Mouse (Mus musculus): ENCODE results near the gene Dhcr7. TPM values are rescaled to one million over a fixed set of nuclear protein-coding genes. Genes with fewer than 3 reads are reported as not detected.
A peak's percentile ranks its signal among the peaks of the same experiment; 100 is the strongest.

Gene Dhcr7
- polyA plus RNA-seq, 1 experiment from 2014 or later: 87.0 TPM

- WGBS: 6% methylated on average over 6 of the region's 6 CpGs
- no peak; the same call in 1 of the 2 replicates for ATAC-seq
- Histone ChIP-seq H3K4me1 (ENCODE audit: control insufficient read depth, insufficient read depth, low read depth, low read length) (peaks cover 45% of the 10 kb centered on the region), H3K9ac (ENCODE audit: low read depth, low read length) (peak overlapping the region; percentile 82), H3K27ac (ENCODE audit: low read depth, low read length) (peak overlapping the region; percentile 83), H3K27me3 (replicated peaks; ENCODE audit: control insufficient read depth, insufficient read depth, low read length) (no peaks in the 10 kb centered on the region), H3K4me2 (ENCODE audit: low read length) (peak overlapping the region; percentile 90), H3K4me3 (ENCODE audit: low read length) (peak overlapping the region; percentile 62), H3K36me3 (ENCODE audit: control insufficient read depth, insufficient read depth, low read length) (no peaks in the 10 kb centered on the region), H3K9me3 (ENCODE audit: control insufficient read depth, low read length) (no peaks in the 10 kb centered on the region)
Observed at GRCm38 (mm10) chr7:143830399-143830798, 7.5 kb downstream of the Dhcr7 start.

- no peak for ATAC-seq
- Histone ChIP-seq H3K36me3 (ENCODE audit: control insufficient read depth, insufficient read depth, low read length) (peaks cover 5% of the 10 kb centered on the region), H3K27me3 (replicated peaks; ENCODE audit: control insufficient read depth, insufficient read depth, low read length) (no peaks in the 10 kb centered on the region), H3K4me2 (ENCODE audit: low read length) (peak overlapping the region; percentile 90), H3K27ac (ENCODE audit: low read depth, low read length) (no peak overlapping the region), H3K4me3 (ENCODE audit: low read length) (peak overlapping the region; percentile 14; the same call in 1 of the 2 replicates), H3K4me1 (ENCODE audit: control insufficient read depth, insufficient read depth, low read depth, low read length) (peaks cover 49% of the 10 kb centered on the region), H3K9ac (ENCODE audit: low read depth, low read length) (no peak overlapping the region), H3K9me3 (ENCODE audit: control insufficient read depth, low read length) (no peaks in the 10 kb centered on the region)
- 86% methylated on average over 8 of the region's 8 CpGs for WGBS
Observed at GRCm38 (mm10) chr7:143832196-143832595, 9.3 kb downstream of the Dhcr7 start.

- Histone ChIP-seq H3K4me1 (ENCODE audit: control insufficient read depth, insufficient read depth, low read depth, low read length) (peaks cover 49% of the 10 kb centered on the region), H3K4me2 (ENCODE audit: low read length) (peak overlapping the region; percentile 90), H3K36me3 (ENCODE audit: control insufficient read depth, insufficient read depth, low read length) (peaks cover 9% of the 10 kb centered on the region), H3K9me3 (ENCODE audit: control insufficient read depth, low read length) (no peaks in the 10 kb centered on the region), H3K4me3 (ENCODE audit: low read length) (no peak overlapping the region), H3K9ac (ENCODE audit: low read depth, low read length) (no peak overlapping the region), H3K27ac (ENCODE audit: low read depth, low read length) (no peak overlapping the region), H3K27me3 (replicated peaks; ENCODE audit: control insufficient read depth, insufficient read depth, low read length) (no peaks in the 10 kb centered on the region)
- no peak for ATAC-seq
- WGBS: 93% methylated on average over 2 of the region's 2 CpGs
Observed at GRCm38 (mm10) chr7:143832611-143833010, 9.7 kb downstream of the Dhcr7 start.

- no peak for ATAC-seq
- no peaks in the 10 kb centered on the region for H3K9me3 ChIP-seq (ENCODE audit: control insufficient read depth, low read length)
- H3K36me3 ChIP-seq (ENCODE audit: control insufficient read depth, insufficient read depth, low read length): peaks cover 19% of the 10 kb centered on the region
- H3K4me1 ChIP-seq (ENCODE audit: control insufficient read depth, insufficient read depth, low read depth, low read length): peaks cover 49% of the 10 kb centered on the region
- H3K9ac ChIP-seq (ENCODE audit: low read depth, low read length): no peak overlapping the region
- no peak overlapping the region; the same call in 1 of the 2 replicates for H3K4me2 ChIP-seq (ENCODE audit: low read length)
- WGBS: 88% methylated on average over 6 of the region's 6 CpGs
- no peak overlapping the region for H3K27ac ChIP-seq (ENCODE audit: low read depth, low read length)
- H3K4me3 ChIP-seq (ENCODE audit: low read length): no peak overlapping the region
- no peaks in the 10 kb centered on the region for H3K27me3 ChIP-seq (replicated peaks; ENCODE audit: control insufficient read depth, insufficient read depth, low read length)
Observed at GRCm38 (mm10) chr7:143833581-143834190, 10.7 kb downstream of the Dhcr7 start.

DNA sequence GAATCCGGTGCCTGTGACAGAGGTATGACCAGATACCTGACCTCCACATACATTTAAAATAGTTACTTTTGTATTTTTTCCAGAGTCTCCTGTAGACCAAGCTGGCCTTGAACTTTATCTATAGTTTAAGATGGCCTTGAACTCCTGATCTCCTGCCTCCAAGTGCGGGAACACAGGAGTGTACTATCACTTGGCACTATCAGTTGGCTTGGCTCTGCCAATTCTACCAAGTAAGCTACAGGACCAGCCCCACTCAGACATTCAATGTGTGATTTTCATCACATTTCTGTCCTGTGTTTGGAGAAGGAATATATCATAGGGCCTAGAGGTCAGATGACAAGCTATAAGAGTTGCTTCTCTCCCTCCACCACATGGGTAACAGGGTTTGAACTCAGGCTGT, 11.4 kb downstream of the Dhcr7 start:
- Histone ChIP-seq H3K9me3 (ENCODE audit: control insufficient read depth, low read length) (no peaks in the 10 kb centered on the region), H3K4me1 (ENCODE audit: control insufficient read depth, insufficient read depth, low read depth, low read length) (peaks cover 46% of the 10 kb centered on the region), H3K9ac (ENCODE audit: low read depth, low read length) (no peak overlapping the region), H3K27ac (ENCODE audit: low read depth, low read length) (no peak overlapping the region), H3K27me3 (replicated peaks; ENCODE audit: control insufficient read depth, insufficient read depth, low read length) (no peaks in the 10 kb centered on the region), H3K4me2 (ENCODE audit: low read length) (no peak overlapping the region), H3K4me3 (ENCODE audit: low read length) (no peak overlapping the region), H3K36me3 (ENCODE audit: control insufficient read depth, insufficient read depth, low read length) (peaks cover 19% of the 10 kb centered on the region)
- ATAC-seq: no peak
- 94% methylated on average over 2 of the region's 2 CpGs for WGBS

- peaks cover 45% of the 10 kb centered on the region for H3K4me1 ChIP-seq (ENCODE audit: control insufficient read depth, insufficient read depth, low read depth, low read length)
- H3K9ac ChIP-seq (ENCODE audit: low read depth, low read length): no peak overlapping the region
- 73% methylated on average over 3 of the region's 3 CpGs for WGBS
- H3K27ac ChIP-seq (ENCODE audit: low read depth, low read length): no peak overlapping the region
- H3K9me3 ChIP-seq (ENCODE audit: control insufficient read depth, low read length): no peaks in the 10 kb centered on the region
- ATAC-seq: no peak
- no peaks in the 10 kb centered on the region for H3K27me3 ChIP-seq (replicated peaks; ENCODE audit: control insufficient read depth, insufficient read depth, low read length)
- no peak overlapping the region for H3K4me2 ChIP-seq (ENCODE audit: low read length)
- no peak overlapping the region for H3K4me3 ChIP-seq (ENCODE audit: low read length)
- peaks cover 19% of the 10 kb centered on the region for H3K36me3 ChIP-seq (ENCODE audit: control insufficient read depth, insufficient read depth, low read length)
Observed at GRCm38 (mm10) chr7:143834972-143835371, 12.0 kb downstream of the Dhcr7 start.

- H3K9me3 ChIP-seq (ENCODE audit: control insufficient read depth, low read length): no peaks in the 10 kb centered on the region
- no peak overlapping the region for H3K4me2 ChIP-seq (ENCODE audit: low read length)
- H3K9ac ChIP-seq (ENCODE audit: low read depth, low read length): no peak overlapping the region
- H3K36me3 ChIP-seq (ENCODE audit: control insufficient read depth, insufficient read depth, low read length): peaks cover 42% of the 10 kb centered on the region
- no peaks in the 10 kb centered on the region for H3K27me3 ChIP-seq (replicated peaks; ENCODE audit: control insufficient read depth, insufficient read depth, low read length)
- peaks cover 21% of the 10 kb centered on the region for H3K4me1 ChIP-seq (ENCODE audit: control insufficient read depth, insufficient read depth, low read depth, low read length)
- 91% methylated on average over 3 of the region's 3 CpGs for WGBS
- no peak overlapping the region for H3K4me3 ChIP-seq (ENCODE audit: low read length)
- no peak for ATAC-seq
- H3K27ac ChIP-seq (ENCODE audit: low read depth, low read length): no peak overlapping the region
Observed at GRCm38 (mm10) chr7:143837705-143838358, 14.9 kb downstream of the Dhcr7 start.

- H3K4me3 ChIP-seq (ENCODE audit: low read length): no peak overlapping the region
- H3K36me3 ChIP-seq (ENCODE audit: control insufficient read depth, insufficient read depth, low read length): peaks cover 61% of the 10 kb centered on the region
- no peak overlapping the region for H3K4me2 ChIP-seq (ENCODE audit: low read length)
- H3K4me1 ChIP-seq (ENCODE audit: control insufficient read depth, insufficient read depth, low read depth, low read length): peaks cover 7% of the 10 kb centered on the region
- no peak overlapping the region for H3K9ac ChIP-seq (ENCODE audit: low read depth, low read length)
- no peak overlapping the region for H3K27ac ChIP-seq (ENCODE audit: low read depth, low read length)
- no peaks in the 10 kb centered on the region for H3K9me3 ChIP-seq (ENCODE audit: control insufficient read depth, low read length)
- no peak for ATAC-seq
- 96% methylated on average over 5 of the region's 5 CpGs for WGBS
- H3K27me3 ChIP-seq (replicated peaks; ENCODE audit: control insufficient read depth, insufficient read depth, low read length): no peaks in the 10 kb centered on the region
Observed at GRCm38 (mm10) chr7:143840121-143840520, 17.2 kb downstream of the Dhcr7 start.

DNA sequence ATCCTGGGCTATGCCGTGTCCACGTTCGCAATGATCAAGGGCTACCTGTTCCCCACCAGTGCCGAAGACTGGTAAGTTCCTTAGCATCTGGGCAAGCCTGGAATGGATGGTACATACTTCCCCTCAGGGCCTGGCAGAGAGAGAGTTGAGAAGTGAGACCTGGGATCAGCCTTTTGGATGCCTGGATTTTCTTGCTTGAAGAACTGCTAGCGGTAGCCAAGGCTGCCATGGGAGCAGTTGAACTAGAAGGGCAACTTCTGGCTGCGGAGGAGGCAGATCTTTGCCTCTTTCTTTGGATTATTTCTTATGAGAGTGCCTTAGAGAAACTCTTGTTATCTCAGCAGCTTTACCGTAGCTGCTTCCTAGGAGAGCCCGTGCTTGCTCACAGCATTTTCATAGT, 18.4 kb downstream of the Dhcr7 start:
- H3K27me3 ChIP-seq (replicated peaks; ENCODE audit: control insufficient read depth, insufficient read depth, low read length): no peaks in the 10 kb centered on the region
- H3K27ac ChIP-seq (ENCODE audit: low read depth, low read length): no peak overlapping the region
- H3K36me3 ChIP-seq (ENCODE audit: control insufficient read depth, insufficient read depth, low read length): peaks cover 72% of the 10 kb centered on the region
- ATAC-seq: no peak
- 99% methylated on average over 8 of the region's 8 CpGs for WGBS
- H3K4me3 ChIP-seq (ENCODE audit: low read length): no peak overlapping the region
- H3K4me2 ChIP-seq (ENCODE audit: low read length): no peak overlapping the region
- no peaks in the 10 kb centered on the region for H3K4me1 ChIP-seq (ENCODE audit: control insufficient read depth, insufficient read depth, low read depth, low read length)
- no peaks in the 10 kb centered on the region for H3K9me3 ChIP-seq (ENCODE audit: control insufficient read depth, low read length)
- H3K9ac ChIP-seq (ENCODE audit: low read depth, low read length): no peak overlapping the region
